Mouse (Mus musculus) G1E (cell line): ENCODE measurements around the gene Ptpn7. TPM values are rescaled to one million over a fixed set of nuclear protein-coding genes. Genes with fewer than 3 reads are reported as not detected.

Experiments used
- ATAC-seq: 2 replicates; pipeline ENCODE4 v1.8.0; 2016; ENCODE audit warnings: mild to moderate bottlenecking; ENCODE audit not compliant: insufficient number of reproducible peaks, poor library complexity, low FRiP score, severe bottlenecking; ENCODE audit errors: extremely low read depth
- DNase-seq: peaks from one replicate; pipeline ENCODE4 v3.0.0; 2012; ENCODE audit warnings: low spot score
- H3K27me3 ChIP-seq: 2 replicates; pipeline ENCODE4 v1.6.1; 2012; ENCODE audit warnings: mild to moderate bottlenecking, low read length, inconsistent platforms; ENCODE audit not compliant: insufficient read depth
- H3K36me3 ChIP-seq: replicated peaks from 2 replicates; pipeline ENCODE3; 2012; ENCODE audit warnings: mild to moderate bottlenecking, inconsistent platforms
- H3K4me1 ChIP-seq: 2 replicates; pipeline ENCODE4 v1.6.1; 2012; ENCODE audit warnings: low read depth, low read length, inconsistent platforms, mixed read lengths; ENCODE audit not compliant: insufficient read depth
- H3K4me3 ChIP-seq: 2 replicates; pipeline ENCODE4 v1.5.1; 2012; ENCODE audit warnings: low read depth, mild to moderate bottlenecking, inconsistent platforms, low read length, moderate library complexity, mixed read lengths
- H3K9me3 ChIP-seq: replicated peaks from 2 replicates; pipeline ENCODE4 v1.6.1; 2012; ENCODE audit warnings: inconsistent platforms
- CTCF ChIP-seq: IDR thresholded peaks from 2 replicates; pipeline ENCODE4 v1.5.1; 2012; ENCODE audit warnings: low read depth, low read length, inconsistent platforms, mixed read lengths
- GATA1 ChIP-seq: IDR thresholded peaks from 2 replicates; pipeline ENCODE4 v1.6.1; 2012; ENCODE audit warnings: borderline replicate concordance, low read length, inconsistent platforms, mixed read lengths
- GATA2 ChIP-seq: IDR thresholded peaks from 2 replicates; pipeline ENCODE4 v1.6.1; 2012; ENCODE audit warnings: low read depth, low read length, inconsistent platforms, borderline replicate concordance
- POLR2AphosphoS5 ChIP-seq: IDR thresholded peaks from 2 replicates; pipeline ENCODE4 v1.6.1; 2012; ENCODE audit warnings: low read depth, low read length, inconsistent platforms; ENCODE audit not compliant: insufficient replicate concordance
- TAL1 ChIP-seq: conservative IDR thresholded peaks from 2 replicates; pipeline ENCODE4 v1.6.1; 2012; ENCODE audit warnings: low read depth, low read length, inconsistent platforms, mixed read lengths
- polyA plus RNA-seq: library from polyadenylated mRNA; stranded (reverse); fragments of >175 nt; gene quantifications from 2 replicates; pipeline ENCODE4 v1.2.3, GENCODE M21; 2012
- total RNA-seq, 2 experiments: library from RNA; stranded (forward) in 1 of 2; stranded (reverse) in 1 of 2; fragments of 200-1000 nt in 1 of 2; fragments of >200 nt in 1 of 2; fragmentation: Nextera tagmentation in 1 of 2; gene quantifications; 2 replicates each; pipeline ENCODE4 v1.2.3; 2014 to 2017

Gene Ptpn7
- total and polyA plus RNA-seq, 3 experiments = 132 to 359 (median 212) TPM

DNA sequence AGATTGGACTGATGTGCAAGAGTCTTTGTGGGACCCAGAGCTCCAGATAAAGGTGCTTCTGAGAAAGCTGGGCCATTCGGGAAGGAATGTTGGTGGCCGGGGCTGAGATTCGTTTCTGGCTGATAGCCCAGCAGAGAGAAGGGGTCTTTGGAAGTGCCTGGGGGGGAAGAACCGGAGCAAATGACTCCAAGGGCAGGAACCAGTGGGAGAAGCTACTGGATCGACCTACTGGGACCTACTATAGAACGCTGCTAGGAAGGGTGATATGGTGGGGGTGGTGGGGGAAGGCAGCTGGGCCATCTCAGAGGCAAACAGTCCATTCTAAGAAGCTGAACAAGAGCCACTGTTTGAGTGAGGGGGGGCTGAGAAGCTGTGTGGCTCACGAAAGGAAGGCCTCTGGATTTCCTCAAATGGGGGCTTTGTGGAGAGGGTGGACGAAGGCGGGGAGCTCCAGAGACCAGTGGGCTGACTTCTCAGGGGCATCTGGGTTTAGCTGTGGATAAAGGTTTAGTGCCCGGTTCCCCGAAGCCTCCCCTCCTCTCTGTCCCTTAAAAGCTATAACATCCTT is 27.1 kb downstream of the Ptpn7 start:
- peaks cover 2% of the 10 kb centered on the region for H3K4me1 ChIP-seq
- peaks cover 26% of the 10 kb centered on the region for H3K27me3 ChIP-seq
- peaks cover 28% of the 10 kb centered on the region for H3K36me3 ChIP-seq
- TF ChIP-seq GATA2 (no peak), GATA1 (no peak), POLR2AphosphoS5 (no peak), TAL1 (no peak), CTCF (no peak)
- no peak for DNase-seq
- no peak overlapping the region for H3K4me3 ChIP-seq
- no peaks in the 10 kb centered on the region for H3K9me3 ChIP-seq
- no peak for ATAC-seq

DNA sequence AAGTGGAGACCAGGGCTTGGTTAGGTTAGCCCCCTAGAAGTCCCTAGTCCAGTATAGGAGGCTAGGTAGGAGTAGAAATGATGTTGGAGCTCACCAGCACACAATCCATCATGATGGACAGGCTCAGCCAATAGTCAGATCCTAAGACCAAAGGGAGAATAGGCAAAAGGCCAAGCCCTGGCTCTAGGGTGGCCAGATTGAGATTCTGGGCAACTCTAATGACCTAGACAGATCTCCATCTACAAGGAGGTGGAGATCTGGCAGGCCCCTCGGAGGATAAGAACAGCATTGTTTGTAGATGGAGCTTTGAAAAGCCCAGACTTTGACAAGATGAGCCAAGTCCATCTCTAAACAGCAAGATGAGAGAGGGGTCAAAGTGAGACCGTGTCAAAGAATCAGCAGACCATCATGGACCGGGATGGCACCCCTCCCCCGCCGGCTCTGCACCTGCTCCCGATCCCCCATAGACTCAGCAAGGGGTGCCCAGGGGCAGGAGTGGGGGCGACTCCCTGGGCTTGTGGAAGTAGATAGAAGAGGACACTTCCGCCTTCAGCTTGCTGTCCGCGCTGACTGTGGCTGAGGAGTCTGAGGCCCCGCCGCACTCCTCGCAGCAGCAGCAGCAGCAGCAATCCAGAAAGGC is 28.0 kb downstream of the Ptpn7 start:
- no peak for DNase-seq
- ATAC-seq = no peak
- H3K9me3 ChIP-seq = no peaks in the 10 kb centered on the region
- H3K4me1 ChIP-seq = no peaks in the 10 kb centered on the region
- no peak overlapping the region for H3K4me3 ChIP-seq
- peaks cover 20% of the 10 kb centered on the region for H3K36me3 ChIP-seq
- TF ChIP-seq GATA1 = no peak
- H3K27me3 ChIP-seq = peaks cover 29% of the 10 kb centered on the region

DNA sequence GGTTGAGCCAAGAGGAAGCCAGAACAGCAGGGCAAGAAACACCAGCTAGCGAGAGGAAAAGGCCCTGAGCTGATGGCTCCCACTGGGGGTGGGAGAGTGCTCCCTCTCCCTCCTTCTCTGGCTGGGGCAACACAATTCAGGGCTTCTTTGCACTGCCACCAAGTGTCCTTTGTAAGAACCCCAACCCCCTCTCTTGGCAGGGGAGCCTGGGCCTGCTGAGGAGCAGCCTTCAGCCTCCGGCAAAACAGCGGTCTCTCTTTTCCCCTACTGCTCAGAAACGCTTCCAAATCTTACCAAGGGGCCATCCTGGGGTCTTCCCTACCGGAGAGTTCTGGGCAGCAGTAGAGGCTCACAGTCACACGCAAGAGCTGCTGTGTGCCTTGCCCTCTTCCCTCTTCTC is 30.2 kb downstream of the Ptpn7 start:
- TF ChIP-seq GATA2 = no peak
- no peak for TF ChIP-seq POLR2AphosphoS5
- no peak for TF ChIP-seq TAL1
- TF ChIP-seq CTCF = no peak
- no peak for TF ChIP-seq GATA1

DNA sequence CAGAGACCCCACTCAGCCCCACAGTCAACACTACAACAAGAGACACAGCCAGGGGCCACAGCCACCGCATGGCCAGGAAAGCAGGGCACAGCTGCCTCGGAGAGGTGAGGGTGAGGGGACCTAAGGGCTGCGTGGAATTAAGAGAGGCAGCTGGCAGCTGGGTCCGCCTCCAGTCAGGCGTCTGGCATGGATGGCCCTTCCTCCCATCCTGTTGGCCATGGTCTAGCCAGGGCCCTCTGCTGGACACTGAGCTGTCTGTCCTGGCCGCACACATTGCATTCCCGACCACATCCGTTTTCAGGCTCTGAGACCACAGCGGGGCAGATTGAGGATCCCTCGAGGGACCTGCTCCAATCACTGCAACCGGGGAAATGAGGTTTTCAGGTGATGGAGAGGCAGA is 34.9 kb downstream of the Ptpn7 start, which contains the start of gene Gpr37l1:
Gene Gpr37l1 (minus strand): TSS at position 247 of the 400 bp plus-strand sequence.
- H3K27me3 ChIP-seq = peaks cover 24% of the 10 kb centered on the region
- H3K9me3 ChIP-seq = no peaks in the 10 kb centered on the region
- H3K4me1 ChIP-seq = no peaks in the 10 kb centered on the region
- H3K4me3 ChIP-seq = no peak within 1 kb of the TSS
- H3K36me3 ChIP-seq = no peaks in the 10 kb centered on the region
- ATAC-seq = no peak
- DNase-seq = no peak
- TF ChIP-seq GATA2 (no peak), POLR2AphosphoS5 (no peak), TAL1 (no peak), GATA1 (no peak), CTCF (no peak)

More for the DNA sequence above, 30.2 kb downstream of the Ptpn7 start:
- Histone ChIP-seq H3K4me1 (no peaks in the 10 kb centered on the region), H3K9me3 (no peaks in the 10 kb centered on the region), H3K4me3 (no peak overlapping the region), H3K27me3 (peaks cover 37% of the 10 kb centered on the region), H3K36me3 (no peaks in the 10 kb centered on the region)
- ATAC-seq (no peak), DNase-seq (no peak)

DNA sequence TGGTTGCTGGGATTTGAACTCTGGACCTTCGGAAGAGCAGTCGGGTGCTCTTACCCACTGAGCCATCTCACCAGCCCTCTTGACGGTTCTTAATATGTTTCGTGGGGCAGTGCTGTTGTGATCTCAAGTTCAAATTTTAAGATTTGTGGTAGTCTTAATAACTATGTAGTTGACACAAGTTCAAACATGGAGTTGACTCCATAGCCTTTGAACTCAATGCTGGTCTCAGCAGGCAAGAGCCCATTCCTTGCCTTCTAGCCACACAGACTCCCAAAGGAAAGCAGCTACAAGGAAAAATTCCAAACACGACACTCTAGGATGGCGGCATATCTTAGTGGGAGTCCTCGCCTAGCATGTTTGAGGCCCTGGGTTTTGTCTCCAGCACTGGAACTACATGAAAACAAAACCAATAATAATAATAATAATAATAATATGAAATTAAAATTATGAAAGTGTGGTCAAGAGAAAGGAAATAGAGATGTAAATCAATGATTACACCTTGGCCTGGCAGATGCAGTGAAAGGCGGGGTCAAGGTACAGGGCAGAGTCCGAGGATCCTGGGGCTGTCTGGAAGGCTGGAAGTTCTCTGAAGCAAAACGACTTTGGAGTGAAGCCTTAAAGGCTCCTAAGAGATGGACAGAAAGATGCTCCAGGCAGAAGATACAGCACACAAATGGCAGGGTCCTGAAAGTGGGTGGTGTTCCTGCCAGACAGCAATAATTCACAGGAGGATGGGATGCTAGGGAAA is 36.1 kb downstream of the Ptpn7 start:
- Histone ChIP-seq H3K4me3 (no peak overlapping the region), H3K36me3 (no peaks in the 10 kb centered on the region), H3K9me3 (no peaks in the 10 kb centered on the region), H3K4me1 (no peaks in the 10 kb centered on the region), H3K27me3 (peaks cover 25% of the 10 kb centered on the region)
- ATAC-seq (no peak), DNase-seq (no peak)
- TF ChIP-seq POLR2AphosphoS5 (no peak), TAL1 (no peak), GATA1 (no peak), GATA2 (no peak), CTCF (no peak)

DNA sequence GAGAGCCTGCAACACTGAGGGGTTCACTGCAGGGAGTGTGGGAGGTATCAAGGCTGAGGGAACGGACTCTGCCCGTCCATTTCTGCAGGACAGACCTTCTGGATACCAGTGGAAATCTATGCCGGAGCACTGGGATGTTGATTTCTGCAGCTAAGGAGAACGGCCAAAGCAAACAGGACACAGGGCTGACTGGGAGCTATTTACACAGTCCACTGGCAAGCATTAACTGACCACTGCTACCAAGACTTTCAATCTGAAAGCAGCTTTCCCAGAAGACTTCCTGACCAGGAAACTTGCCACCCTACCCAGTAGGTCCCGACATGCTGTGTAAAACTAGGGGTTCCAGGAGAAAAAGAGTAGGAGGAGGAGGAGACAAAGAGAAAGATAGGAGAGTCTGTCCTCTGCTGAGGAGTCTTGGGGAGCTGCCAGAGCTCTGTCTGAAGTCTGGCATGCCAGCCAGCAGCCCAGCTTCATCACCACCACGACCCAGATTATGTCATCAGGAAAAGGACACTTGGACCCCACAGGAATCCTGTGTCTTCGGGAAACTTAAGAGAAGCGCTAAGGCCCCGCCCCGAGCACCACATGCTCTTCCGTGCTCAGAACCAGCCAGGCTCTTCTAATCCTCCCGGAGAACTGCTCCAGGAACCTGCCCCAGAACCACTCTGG is 37.2 kb downstream of the Ptpn7 start:
- DNase-seq (no peak), ATAC-seq (no peak)
- no peak for TF ChIP-seq TAL1
- TF ChIP-seq POLR2AphosphoS5 = no peak
- TF ChIP-seq CTCF = no peak
- no peak for TF ChIP-seq GATA2
- TF ChIP-seq GATA1 = no peak
- H3K27me3 ChIP-seq = peaks cover 25% of the 10 kb centered on the region
- no peaks in the 10 kb centered on the region for H3K9me3 ChIP-seq
- H3K4me1 ChIP-seq = no peaks in the 10 kb centered on the region
- no peaks in the 10 kb centered on the region for H3K36me3 ChIP-seq
- no peak overlapping the region for H3K4me3 ChIP-seq
